Mouse (Mus musculus) cerebellum, postnatal 25 days (tissue): Measurements from ENCODE around the gene Tsc22d4.

Source experiments
- DNase-seq, 2 experiments: peaks; one replicate each; pipeline ENCODE4 v3.0.0; 2021; ENCODE audit warnings: mixed read lengths in 2 of 2

Gene Tsc22d4

DNA sequence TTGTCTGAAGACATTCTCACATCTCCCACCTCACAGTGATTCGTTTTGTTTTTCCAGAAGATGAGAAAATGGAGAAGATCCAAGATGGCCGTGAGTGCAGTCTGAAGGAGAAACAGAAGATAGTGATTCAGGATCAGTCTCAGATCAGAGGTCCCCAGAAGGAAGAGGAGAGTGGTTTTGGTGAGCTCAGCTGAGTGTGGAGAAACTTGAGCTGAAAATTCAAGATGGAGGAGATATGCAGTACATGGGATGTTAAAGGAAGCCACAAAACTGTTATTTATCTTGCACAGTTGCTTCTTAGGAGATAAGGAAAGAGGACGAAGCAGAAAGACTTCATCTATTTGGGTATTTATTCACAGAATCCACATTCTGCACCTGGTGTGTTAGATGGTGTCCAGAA is 55.4 kb downstream of the Tsc22d4 start:
- no peak for DNase-seq

GRCm38 (mm10) chr5:137806158-137806557 is 60.6 kb downstream of the Tsc22d4 start:
- DNase-seq, result no peak

DNA sequence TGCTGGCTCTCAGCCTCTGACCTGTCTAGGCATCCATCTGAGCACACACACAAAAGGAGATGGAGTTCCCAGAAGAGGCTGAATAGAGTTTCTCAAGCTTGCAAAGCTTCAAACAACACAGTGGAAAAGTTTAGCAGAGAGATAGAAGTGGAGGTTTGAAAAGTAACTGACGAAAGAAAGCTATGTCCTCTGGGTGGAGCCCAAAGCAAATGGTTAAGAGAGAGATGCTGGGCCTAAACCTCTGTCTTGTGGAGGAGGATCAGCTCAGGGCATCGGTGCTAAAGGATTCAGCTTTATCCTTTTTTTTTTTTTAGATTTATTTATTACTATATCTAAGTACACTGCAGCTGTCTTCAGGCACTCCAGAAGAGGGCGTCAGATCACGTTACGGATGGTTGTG is 62.8 kb downstream of the Tsc22d4 start:
- no peak for DNase-seq

DNA sequence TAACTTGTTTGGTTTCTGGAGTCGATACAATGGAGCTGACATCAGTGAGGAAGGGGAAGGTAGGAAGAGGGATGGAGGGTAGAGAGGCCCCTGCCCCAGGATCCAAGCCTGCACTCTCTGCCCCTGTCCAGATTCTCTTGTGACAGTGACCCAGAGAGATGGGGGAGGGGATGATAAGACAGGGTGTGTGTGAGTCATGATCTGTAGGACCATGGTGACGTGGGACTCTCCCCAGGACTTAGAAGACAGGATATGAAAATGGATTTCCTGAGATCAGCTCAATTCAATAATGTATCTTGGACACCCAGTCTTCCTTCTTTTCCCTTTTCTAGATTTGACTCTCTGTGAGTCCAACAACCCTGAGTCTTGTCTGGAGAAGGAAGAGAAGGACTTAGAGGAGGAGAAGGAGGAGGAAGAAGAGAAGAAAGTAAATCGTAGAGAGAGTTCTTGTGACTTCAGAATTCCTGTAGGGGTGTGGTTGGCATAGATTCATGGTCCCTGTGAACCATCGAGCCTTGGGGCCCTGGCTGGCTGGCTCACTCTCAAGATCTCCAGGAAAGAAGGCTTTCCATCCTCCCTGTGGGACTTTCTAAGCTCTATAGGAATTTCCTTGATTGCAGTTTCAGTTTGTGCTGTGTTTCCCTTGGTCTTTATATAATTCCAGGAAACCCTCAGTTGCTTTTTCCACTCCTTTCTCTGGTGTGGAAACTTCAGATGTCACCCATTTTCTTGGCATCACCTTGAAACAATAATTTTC is 72.1 kb downstream of the Tsc22d4 start:
- DNase-seq, result no peak
